Mouse (Mus musculus): ENCODE measurements around the gene Id3.

Id3 gene

GRCm38 (mm10) chr4:136147436-136148135 is 4.3 kb downstream of the Id3 start:
- DNase-seq (ENCODE audit: low spot score in 2 of 2), result peak; percentile 66 to 88

- peak; percentile 49 to 71 for DNase-seq (ENCODE audit: low spot score in 2 of 2)
Measured at GRCm38 (mm10) chr4:136148342-136149044, 5.2 kb downstream of the Id3 start.

- DNase-seq (ENCODE audit: low spot score in 2 of 2), result no peak
Measured at GRCm38 (mm10) chr4:136149045-136149379, 5.7 kb downstream of the Id3 start.

GRCm38 (mm10) chr4:136149734-136150133 is 6.4 kb downstream of the Id3 start:
- no peak for DNase-seq (ENCODE audit: low spot score in 2 of 2)

- no peak for DNase-seq (ENCODE audit: low spot score in 2 of 2)
Measured at GRCm38 (mm10) chr4:136150596-136150995, 7.3 kb downstream of the Id3 start.

GRCm38 (mm10) chr4:136152821-136153220 is 9.5 kb downstream of the Id3 start:
- no peak for DNase-seq (ENCODE audit: low spot score in 2 of 2)

GRCm38 (mm10) chr4:136154462-136154861 is 11.2 kb downstream of the Id3 start:
- peak in 1 of 2 experiments; percentile 8 for DNase-seq (ENCODE audit: low spot score in 2 of 2)

- DNase-seq (ENCODE audit: low spot score in 2 of 2), result no peak
Measured at GRCm38 (mm10) chr4:136158498-136158897, 15.2 kb downstream of the Id3 start.

GRCm38 (mm10) chr4:136159802-136160397 is 16.6 kb downstream of the Id3 start:
- DNase-seq (ENCODE audit: low spot score in 2 of 2), result peak in 1 of 2 experiments; percentile 65

GRCm38 (mm10) chr4:136163448-136163847 is 20.2 kb downstream of the Id3 start:
- DNase-seq (ENCODE audit: low spot score in 2 of 2), result peak in 1 of 2 experiments; percentile 76

GRCm38 (mm10) chr4:136164981-136165380 is 21.7 kb downstream of the Id3 start:
- DNase-seq (ENCODE audit: low spot score in 2 of 2), result no peak

- DNase-seq (ENCODE audit: low spot score in 2 of 2), result no peak
Measured at GRCm38 (mm10) chr4:136167701-136168100, 24.4 kb downstream of the Id3 start.

- DNase-seq (ENCODE audit: low spot score in 2 of 2), result no peak
Measured at GRCm38 (mm10) chr4:136170401-136170800, 27.1 kb downstream of the Id3 start.

GRCm38 (mm10) chr4:136171455-136171854 is 28.2 kb downstream of the Id3 start:
- DNase-seq (ENCODE audit: low spot score in 2 of 2), result no peak

GRCm38 (mm10) chr4:136172011-136172541 is 28.8 kb downstream of the Id3 start, which contains the start of gene E2f2:
E2f2 (plus strand) TSS chr4:136172394.
- peak in 1 of 2 experiments; percentile 36 for DNase-seq (ENCODE audit: low spot score in 2 of 2)

GRCm38 (mm10) chr4:136172542-136173209 is 29.4 kb downstream of the Id3 start:
- no peak for DNase-seq (ENCODE audit: low spot score in 2 of 2)

- DNase-seq (ENCODE audit: low spot score in 2 of 2), result no peak
Measured at GRCm38 (mm10) chr4:136173210-136173715, 30.0 kb downstream of the Id3 start.

- peak in 1 of 2 experiments; percentile 35 for DNase-seq (ENCODE audit: low spot score in 2 of 2)
Measured at GRCm38 (mm10) chr4:136174216-136175193, 31.2 kb downstream of the Id3 start.

GRCm38 (mm10) chr4:136176022-136176552 is 32.8 kb downstream of the Id3 start:
- no peak for DNase-seq (ENCODE audit: low spot score in 2 of 2)

- no peak for DNase-seq (ENCODE audit: low spot score in 2 of 2)
Measured at GRCm38 (mm10) chr4:136177244-136177611, 33.9 kb downstream of the Id3 start.

All from urinary bladder, adult 18-20 months (tissue).